Comparison of ENCODE assay signal across 17 mouse cellular contexts in genomic region chr1:39287831-39288230, GRCm38 (mm10).
DNase-seq lines count a peak whose midpoint lies in the region; ATAC-seq and TF ChIP-seq lines count a peak whose summit lies in the region.
"Had no signal": no experiment of that assay in that cellular context is flagged by ENCODE, and none has a peak within 500 bp of the region (broad histone marks: within the 10 kb centered on the region; RNA-seq: fewer than 3 reads in every experiment).

No protein-coding gene starts in this region.

- no peak overlapping the region for H3K9ac ChIP-seq in heart, embryonic 11.5 days (ENCODE audit: low read depth, low read length)
- no peak overlapping the region for H3K9ac ChIP-seq in lung, postnatal 0 days (replicated peaks; ENCODE audit: low read depth)
- H3K9ac ChIP-seq in heart, embryonic 12.5 days, result no peak overlapping the region
- no peak overlapping the region for H3K9ac ChIP-seq in intestine, embryonic 15.5 days
- H3K9ac ChIP-seq: forebrain, embryonic 15.5 days; limb, embryonic 15.5 days; liver, postnatal 0 days; midbrain, embryonic 12.5 days; neural tube, embryonic 13.5 days had no signal

- ATAC-seq in heart, embryonic 11.5 days (replicated peaks; ENCODE audit: insufficient number of reproducible peaks, low FRiP score, low TSS enrichment), result no peak; the same call in 1 of the 2 replicates
- ATAC-seq in lung, postnatal 0 days, result 0 out of 2 replicates have a peak, but pooled peaks have one; percentile 27
- ATAC-seq in heart, embryonic 12.5 days (ENCODE audit: insufficient number of reproducible peaks, low FRiP score), result peak; percentile 66; the same call in 1 of the 2 replicates
- ATAC-seq in intestine, embryonic 15.5 days, result no peak
- ATAC-seq: forebrain, embryonic 15.5 days; liver, postnatal 0 days had no signal

- no peaks in the 10 kb centered on the region for H3K27me3 ChIP-seq in heart, embryonic 11.5 days (ENCODE audit: control insufficient read depth, insufficient read depth, low read length)
- no peaks in the 10 kb centered on the region for H3K27me3 ChIP-seq in lung, postnatal 0 days (replicated peaks; ENCODE audit: insufficient read depth, low read length)
- H3K27me3 ChIP-seq in heart, embryonic 12.5 days (replicated peaks), result peaks cover 6% of the 10 kb centered on the region; the same call in 1 of the 2 replicates
- H3K27me3 ChIP-seq in intestine, embryonic 15.5 days (replicated peaks), result no peaks in the 10 kb centered on the region
- H3K27me3 ChIP-seq: forebrain, embryonic 15.5 days; limb, embryonic 15.5 days; midbrain, embryonic 12.5 days; neural tube, embryonic 13.5 days had no signal

- H3K9me3 ChIP-seq in heart, embryonic 11.5 days (replicated peaks; ENCODE audit: control insufficient read depth, low read length), result no peaks in the 10 kb centered on the region
- no peaks in the 10 kb centered on the region for H3K9me3 ChIP-seq in lung, postnatal 0 days (ENCODE audit: low read length)
- no peaks in the 10 kb centered on the region for H3K9me3 ChIP-seq in heart, embryonic 12.5 days (replicated peaks)
- H3K9me3 ChIP-seq in intestine, embryonic 15.5 days, result no peaks in the 10 kb centered on the region
- H3K9me3 ChIP-seq: forebrain, embryonic 15.5 days; limb, embryonic 15.5 days; midbrain, embryonic 12.5 days; neural tube, embryonic 13.5 days had no signal

- 23% methylated on average over 4 of the region's 4 CpGs for WGBS in heart, embryonic 11.5 days (ENCODE audit: insufficient replicate concordance)
- 15% methylated on average over 4 of the region's 4 CpGs for WGBS in lung, postnatal 0 days
- WGBS in heart, embryonic 12.5 days, result 23% methylated on average over 4 of the region's 4 CpGs
- 62% methylated on average over 4 of the region's 4 CpGs for WGBS in intestine, embryonic 15.5 days

- H3K4me3 ChIP-seq in heart, embryonic 11.5 days (ENCODE audit: low read depth, low read length), result no peak overlapping the region
- H3K4me3 ChIP-seq in lung, postnatal 0 days (ENCODE audit: low read depth, low read length), result no peak overlapping the region
- H3K4me3 ChIP-seq in heart, embryonic 12.5 days, result no peak overlapping the region
- H3K4me3 ChIP-seq in intestine, embryonic 15.5 days (replicated peaks), result no peak overlapping the region
- H3K4me3 ChIP-seq: forebrain, embryonic 15.5 days; limb, embryonic 15.5 days; midbrain, embryonic 12.5 days; neural tube, embryonic 13.5 days had no signal

- H3K4me2 ChIP-seq in heart, embryonic 11.5 days, result no peak overlapping the region
- no peak overlapping the region for H3K4me2 ChIP-seq in lung, postnatal 0 days (replicated peaks; ENCODE audit: low read depth, low read length)
- H3K4me2 ChIP-seq in heart, embryonic 12.5 days, result no peak overlapping the region
- no peak overlapping the region for H3K4me2 ChIP-seq in intestine, embryonic 15.5 days (replicated peaks)
- H3K4me2 ChIP-seq: forebrain, embryonic 15.5 days; limb, embryonic 15.5 days; midbrain, embryonic 12.5 days; neural tube, embryonic 13.5 days had no signal

- TF ChIP-seq EP300 in lung, postnatal 0 days (IDR thresholded peaks at IDR 0.05), result no peak

- H3K27ac ChIP-seq in heart, embryonic 11.5 days (ENCODE audit: low read depth, low read length), result no peak overlapping the region
- H3K27ac ChIP-seq in lung, postnatal 0 days (ENCODE audit: low read length), result no peak overlapping the region
- no peak overlapping the region; the same call in 1 of the 2 replicates for H3K27ac ChIP-seq in heart, embryonic 12.5 days (ENCODE audit: poor library complexity, severe bottlenecking)
- no peak overlapping the region for H3K27ac ChIP-seq in intestine, embryonic 15.5 days
- H3K27ac ChIP-seq: forebrain, embryonic 15.5 days; limb, embryonic 15.5 days; midbrain, embryonic 12.5 days; neural tube, embryonic 13.5 days had no signal

- no peak for TF ChIP-seq CTCF in lung, postnatal 0 days (IDR thresholded peaks at IDR 0.05)

- no peaks in the 10 kb centered on the region for H3K36me3 ChIP-seq in heart, embryonic 11.5 days (ENCODE audit: control insufficient read depth, insufficient read depth, low read length)
- H3K36me3 ChIP-seq in lung, postnatal 0 days (ENCODE audit: insufficient read depth, low read length), result no peaks in the 10 kb centered on the region
- no peaks in the 10 kb centered on the region for H3K36me3 ChIP-seq in heart, embryonic 12.5 days
- no peaks in the 10 kb centered on the region for H3K36me3 ChIP-seq in intestine, embryonic 15.5 days
- H3K36me3 ChIP-seq: forebrain, embryonic 15.5 days; limb, embryonic 15.5 days; midbrain, embryonic 12.5 days; neural tube, embryonic 13.5 days had no signal

- DNase-seq in heart, adult 11 months, result peak; percentile 92
- no peak for DNase-seq in lung, postnatal 0 days (ENCODE audit: low spot score)
- DNase-seq in lung, postnatal 4 days, result no peak
- DNase-seq in frontal cortex, postnatal 36 days (ENCODE audit: low spot score in 2 of 2), result no peak
- DNase-seq: cerebellum, adult 9-10 months; kidney, adult 18-20 months; kidney, postnatal 25 days; liver, postnatal 0 days; right cerebral cortex, postnatal 25 days; thymus, postnatal 36 days had no signal

- H3K4me1 ChIP-seq in heart, embryonic 11.5 days (ENCODE audit: control insufficient read depth, insufficient read depth, low read length), result peaks cover 10% of the 10 kb centered on the region
- no peaks in the 10 kb centered on the region for H3K4me1 ChIP-seq in lung, postnatal 0 days (ENCODE audit: insufficient read depth, low read depth, low read length)
- peaks cover 17% of the 10 kb centered on the region for H3K4me1 ChIP-seq in heart, embryonic 12.5 days (replicated peaks)
- H3K4me1 ChIP-seq in intestine, embryonic 15.5 days (replicated peaks), result no peaks in the 10 kb centered on the region
- H3K4me1 ChIP-seq: forebrain, embryonic 15.5 days; limb, embryonic 15.5 days; neural tube, embryonic 13.5 days had no signal

Comparison
In these comparisons a context has a peak if more than half of its experiments do, and no peak if none do; other contexts are left out.
1. ATAC-seq: peak in lung, postnatal 0 days (single experiment) and heart, embryonic 12.5 days (single experiment); none in heart, embryonic 11.5 days (single experiment) and intestine, embryonic 15.5 days (single experiment).